Mouse (Mus musculus) left cerebral cortex, adult 2 months (tissue): ENCODE results near the gene Fezf2. TPM values are rescaled to one million over a fixed set of nuclear protein-coding genes. Genes with fewer than 3 reads are reported as not detected.

Experiments used
- DNase-seq, 2 experiments: peaks; one replicate each; pipeline ENCODE4 v3.0.0; 2021 to 2022; ENCODE audit warnings: low spot score in 2 of 2, mixed read lengths in 1 of 2; ENCODE audit errors: extremely low spot score in 1 of 2
- H3K27ac ChIP-seq: fragments of 200-600 bp; 2 replicates; pipeline ENCODE4 v1.8.1; 2022
- H3K4me3 ChIP-seq: fragments of 200-600 bp; 2 replicates; pipeline ENCODE4 v1.8.1; 2022
- CTCF ChIP-seq: fragments of 200-600 bp; IDR thresholded peaks from 2 replicates; pipeline ENCODE4 v1.8.1; 2022; ENCODE audit warnings: antibody characterized with exemption, mild to moderate bottlenecking, moderate library complexity
- intact Hi-C: fragments of 180-260 bp; cut with DNase I; formaldehyde crosslinking; loops from one replicate; pipeline ENCODE4 v1.15.1; 2025
- total RNA-seq, 2 experiments: library from RNA; stranded (reverse); gene quantifications; 2 replicates each; pipeline ENCODE4 v1.2.3; 2021

Fezf2 gene
- total RNA-seq, 2 experiments from 2014 or later, result 28.6 to 33.1 TPM

GRCm38 (mm10) chr14:12341075-12341788, 6.8 kb downstream of the Fezf2 start:
- Histone ChIP-seq H3K4me3 (peak overlapping the region; percentile 38), H3K27ac (peak overlapping the region; percentile 50)
- DNase-seq, result peak in 1 of 2 experiments; percentile 36
- TF ChIP-seq CTCF, result peak; percentile 12
- intact Hi-C loops, result loop anchor here (2.0 kb wide), 1 partner anchor 44 kb away; no protein-coding TSS in a partner anchor

- Histone ChIP-seq H3K27ac (peak overlapping the region; percentile 67), H3K4me3 (peak overlapping the region; percentile 38)
- intact Hi-C loops, result loop anchor here (2.0 kb wide), 1 partner anchor 44 kb away; no protein-coding TSS in a partner anchor
- no peak for TF ChIP-seq CTCF
- DNase-seq, result no peak
These were observed 7.5 kb downstream of the Fezf2 start for GRCm38 (mm10) chr14:12340238-12341074.

- Histone ChIP-seq H3K27ac (peak overlapping the region; percentile 42; the same call in 1 of the 2 replicates), H3K4me3 (no peak overlapping the region)
- DNase-seq, result no peak
- TF ChIP-seq CTCF, result no peak
- intact Hi-C loops, result no loop called here
These were observed 9.0 kb downstream of the Fezf2 start for GRCm38 (mm10) chr14:12338811-12339565.

- Histone ChIP-seq H3K4me3 (no peak overlapping the region), H3K27ac (peak overlapping the region; percentile 45)
- TF ChIP-seq CTCF, result no peak
- intact Hi-C loops, result no loop called here
- peak in 1 of 2 experiments; percentile 35 for DNase-seq
These were observed 9.8 kb downstream of the Fezf2 start for GRCm38 (mm10) chr14:12337998-12338809.

DNA sequence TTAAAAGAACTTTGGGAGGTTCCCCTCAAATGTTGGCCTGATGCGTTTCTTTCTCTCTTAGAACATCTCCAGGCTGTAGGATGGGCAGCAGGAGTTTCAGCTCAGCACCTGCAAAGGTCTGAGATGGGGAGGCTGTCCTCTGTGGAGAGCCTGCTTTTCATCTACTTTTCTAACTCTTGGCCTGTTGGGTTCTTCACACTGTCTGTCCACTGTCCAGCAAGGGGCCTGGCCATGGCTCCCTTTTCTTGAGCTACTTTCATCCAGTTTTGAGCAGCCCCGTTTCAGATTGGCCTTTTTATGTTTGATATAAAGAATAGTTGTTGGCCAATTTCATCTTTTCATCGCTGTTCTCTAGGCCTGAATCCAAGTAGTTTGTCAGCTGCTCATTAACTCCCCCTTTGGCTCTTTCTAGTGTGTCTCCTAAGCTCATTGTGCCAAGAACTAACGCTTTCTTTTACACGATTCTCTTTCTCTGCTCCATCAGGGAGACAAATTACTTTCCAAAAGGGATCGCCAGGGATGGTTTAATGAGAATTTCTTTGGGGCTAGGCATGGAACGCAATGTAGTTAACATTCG, 10.5 kb downstream of the Fezf2 start:
- no peak overlapping the region for H3K4me3 ChIP-seq
- intact Hi-C loops, result no loop called here
- no peak overlapping the region for H3K27ac ChIP-seq
- DNase-seq, result peak in 1 of 2 experiments; percentile 20
- TF ChIP-seq CTCF, result no peak

- intact Hi-C loops, result no loop called here
- DNase-seq, result no peak
- Histone ChIP-seq H3K27ac (no peak overlapping the region), H3K4me3 (no peak overlapping the region)
- TF ChIP-seq CTCF, result no peak
These were observed 13.1 kb downstream of the Fezf2 start for GRCm38 (mm10) chr14:12334925-12335324.

DNA sequence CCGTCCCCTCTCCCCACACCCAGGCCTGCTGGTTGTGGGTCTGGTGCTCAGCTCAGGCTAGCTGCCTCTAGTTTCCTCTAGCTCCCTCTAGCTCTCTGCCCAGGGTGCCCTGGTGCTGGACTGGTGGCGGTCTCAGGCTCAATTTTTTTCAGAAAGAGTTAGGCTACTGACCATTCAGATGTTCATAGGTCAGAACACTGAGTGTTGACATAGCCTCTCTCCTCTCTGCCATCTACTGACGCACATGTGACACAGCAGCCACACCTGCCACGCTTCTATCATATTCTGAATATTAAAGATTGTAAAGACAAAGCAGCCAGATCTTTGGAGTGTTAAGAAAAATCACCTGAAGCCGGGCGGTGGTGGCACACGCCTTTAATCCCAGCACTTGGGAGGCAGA, 14.4 kb downstream of the Fezf2 start:
- TF ChIP-seq CTCF, result no peak; the same call in 1 of the 2 replicates
- intact Hi-C loops, result no loop called here
- Histone ChIP-seq H3K4me3 (no peak overlapping the region), H3K27ac (no peak overlapping the region)
- no peak for DNase-seq

- no peak overlapping the region for H3K4me3 ChIP-seq
- intact Hi-C loops, result no loop called here
- no peak for DNase-seq
- TF ChIP-seq CTCF, result no peak
- no peak overlapping the region for H3K27ac ChIP-seq
These were observed 44.9 kb downstream of the Fezf2 start for GRCm38 (mm10) chr14:12303106-12303505.

DNA sequence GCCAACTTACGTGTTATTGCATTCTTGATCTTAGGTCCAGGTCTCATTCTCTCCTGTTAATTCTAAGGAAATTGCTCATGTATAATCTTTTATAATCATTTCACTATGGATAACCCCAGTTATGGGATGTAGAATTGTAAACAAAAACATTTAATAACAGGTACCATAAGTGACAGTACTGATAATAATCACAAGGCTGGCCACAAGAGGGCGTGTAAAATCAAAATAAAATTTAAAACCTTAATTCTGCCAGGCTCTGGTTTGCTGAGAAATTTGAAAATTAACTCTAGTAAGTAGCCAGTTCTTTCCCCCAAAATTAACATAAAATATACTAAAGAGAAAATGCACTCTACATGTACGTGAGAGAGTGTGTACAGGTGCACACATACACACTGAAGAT, 47.3 kb downstream of the Fezf2 start:
- peak in 1 of 2 experiments; percentile 22 for DNase-seq
- peak; percentile 67 for TF ChIP-seq CTCF
- no peak overlapping the region for H3K27ac ChIP-seq
- intact Hi-C loops, result loop anchor here (1.0 to 2.0 kb wide), 2 partner anchors 66 to 231 kb away; no protein-coding TSS in a partner anchor
- no peak overlapping the region for H3K4me3 ChIP-seq

DNA sequence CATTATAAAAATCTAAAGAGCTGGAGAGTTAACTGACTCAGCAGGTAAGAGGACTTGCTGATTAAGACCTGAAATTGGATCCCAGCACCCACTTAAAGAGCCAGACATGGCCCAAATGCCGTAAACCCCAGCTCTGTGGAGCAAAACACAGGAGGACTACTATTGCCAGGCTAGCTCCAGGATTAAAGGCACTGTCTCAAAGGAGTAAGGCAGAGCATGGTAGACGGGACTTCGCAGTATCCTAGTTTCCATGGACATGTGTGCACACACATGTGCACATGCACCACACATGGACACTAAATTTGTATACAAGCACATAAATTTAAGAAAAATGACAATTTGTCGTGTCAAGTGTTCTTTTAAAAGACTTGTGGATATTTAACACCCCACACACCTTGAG, 47.7 kb downstream of the Fezf2 start:
- TF ChIP-seq CTCF, result no peak
- intact Hi-C loops, result loop anchor here (1.0 to 2.0 kb wide), 2 partner anchors 67 to 231 kb away; no protein-coding TSS in a partner anchor
- H3K27ac ChIP-seq, result no peak overlapping the region
- H3K4me3 ChIP-seq, result no peak overlapping the region
- no peak for DNase-seq
